Mouse (Mus musculus): ENCODE data around the gene Ap1m2.
"Not testable (repeated sequence)": the region's sequence is repeated elsewhere in the genome, so short reads cannot be mapped to it uniquely, and the experiment has no call there.

Ap1m2 gene

DNA sequence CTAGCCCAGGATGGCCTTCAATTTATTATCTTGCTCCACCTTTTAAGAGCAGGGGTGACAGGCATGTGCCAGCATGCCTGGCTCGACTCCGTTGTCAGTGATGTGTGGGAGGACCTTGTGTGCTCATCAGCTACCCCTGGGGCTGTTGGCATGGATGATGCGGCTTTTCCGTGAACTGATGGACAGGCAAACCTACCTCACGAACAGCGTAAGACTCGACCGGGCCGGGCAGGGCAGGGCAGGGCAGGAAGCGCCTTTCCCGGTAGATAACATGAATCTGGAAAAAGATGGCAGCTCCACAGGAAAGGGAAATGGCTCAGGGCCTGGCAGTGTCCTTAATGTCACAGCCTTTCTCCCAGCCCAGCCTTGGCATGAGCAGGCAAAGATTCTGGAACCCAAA is 12.1 kb upstream of the Ap1m2 start:
- DNase-seq, result peak; percentile 23 to 28

- DNase-seq, result not testable (repeated sequence)
Measured at GRCm38 (mm10) chr9:21322917-21323297, 10.8 kb upstream of the Ap1m2 start.

- peak; percentile 25 to 29 for DNase-seq
Measured at GRCm38 (mm10) chr9:21322211-21322916, 10.2 kb upstream of the Ap1m2 start.

DNA sequence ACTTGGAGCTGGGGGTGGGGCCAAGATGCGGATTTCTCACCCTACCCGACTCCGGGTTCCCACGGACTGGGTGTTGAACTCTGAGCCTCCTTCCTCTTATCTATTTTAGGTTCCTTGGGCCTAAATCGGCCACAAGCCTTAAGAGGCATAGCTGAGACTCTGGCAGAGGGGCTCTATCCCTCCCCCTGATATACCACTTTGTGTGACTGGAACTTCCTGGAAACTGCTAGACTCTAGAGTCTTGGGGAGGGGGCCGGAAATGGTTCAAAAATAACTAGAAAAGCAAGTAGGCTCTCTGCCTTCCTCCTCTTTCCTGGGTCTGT is 9.3 kb upstream of the Ap1m2 start:
- no peak for DNase-seq

GRCm38 (mm10) chr9:21320619-21321512 is 8.7 kb upstream of the Ap1m2 start, which contains the start of gene Slc44a2:
TSS of gene Slc44a2 (plus strand) at chr9:21320698.
- DNase-seq, result peak; percentile 87 to 91

DNA sequence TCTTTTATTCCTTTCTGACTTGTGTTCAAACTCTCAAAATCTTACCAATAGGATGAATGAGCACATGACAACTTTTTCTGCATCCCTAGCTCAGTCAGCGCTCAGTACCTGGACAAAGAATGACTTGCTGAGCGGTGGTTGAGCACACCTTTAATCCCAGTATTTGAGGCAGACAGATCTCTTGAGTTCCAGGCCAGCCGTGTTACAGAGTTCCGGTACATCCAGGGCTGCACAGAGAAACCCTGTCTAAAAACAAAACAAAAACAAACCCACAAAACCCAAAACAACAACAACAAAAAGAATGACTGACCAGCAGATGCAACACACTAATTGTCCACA is 8.1 kb upstream of the Ap1m2 start:
- no peak for DNase-seq

DNA sequence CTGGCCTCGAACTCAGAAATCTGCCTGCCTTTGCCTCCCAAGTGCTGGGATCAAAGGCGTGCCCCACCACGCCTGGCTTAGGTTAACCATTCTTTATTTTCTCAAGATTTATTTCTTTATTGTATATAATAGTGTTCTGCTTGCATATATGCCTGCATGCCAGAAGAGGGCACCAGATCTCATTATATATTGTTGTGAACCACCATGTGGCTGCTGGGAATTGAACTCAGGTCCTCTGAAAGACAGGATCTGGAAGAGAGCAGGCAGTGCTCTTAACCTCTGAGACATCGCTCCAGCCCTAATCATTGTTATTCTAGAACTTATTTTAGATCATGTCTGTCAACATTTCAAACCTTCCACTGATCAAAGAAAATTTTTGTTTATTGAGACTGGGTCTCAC is 7.4 kb upstream of the Ap1m2 start:
- no peak for DNase-seq

- DNase-seq, result no peak
Measured at GRCm38 (mm10) chr9:21318792-21319191, 6.7 kb upstream of the Ap1m2 start.

- DNase-seq, result no peak
Measured at GRCm38 (mm10) chr9:21316696-21317095, 4.6 kb upstream of the Ap1m2 start.

GRCm38 (mm10) chr9:21315421-21315820 is 3.3 kb upstream of the Ap1m2 start:
- no peak for DNase-seq

DNA sequence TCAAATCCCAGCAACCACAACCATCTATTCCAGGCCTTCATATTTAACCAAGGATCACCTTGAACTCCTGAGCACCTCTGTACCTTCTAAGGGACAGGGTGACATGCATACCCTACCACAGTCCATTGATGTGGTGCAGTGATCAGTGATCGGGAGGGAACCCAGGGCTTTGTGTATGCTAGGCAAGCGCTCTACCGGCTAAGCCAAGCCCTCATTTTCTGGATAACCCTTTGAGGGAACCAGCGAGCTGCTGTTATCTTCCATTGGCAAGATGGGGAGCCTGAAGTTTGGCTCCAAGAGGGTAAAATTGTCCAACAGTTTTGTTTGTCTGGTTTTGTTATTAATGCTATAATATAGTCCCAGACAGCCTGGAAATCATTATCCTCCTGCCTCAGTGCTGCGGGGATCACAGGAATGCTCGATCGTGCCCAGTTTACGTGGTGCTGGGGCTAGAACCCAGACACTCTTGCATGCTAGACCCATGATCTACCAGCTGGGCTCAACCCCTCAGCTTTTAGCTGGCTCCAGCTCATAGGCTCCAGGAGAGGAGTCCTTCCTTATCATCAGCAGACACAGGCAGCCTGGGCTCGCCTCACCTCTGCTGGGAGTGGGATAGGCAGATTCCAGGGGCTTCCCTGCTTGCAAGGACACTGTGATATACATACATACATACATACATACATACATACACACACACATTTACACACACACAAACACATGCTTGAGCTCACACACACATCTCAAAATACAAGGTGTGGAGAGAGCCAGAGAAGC is 2.4 kb upstream of the Ap1m2 start:
- DNase-seq, result no peak

GRCm38 (mm10) chr9:21313394-21313793 is 1.3 kb upstream of the Ap1m2 start:
- DNase-seq, result peak; percentile 89 to 95

DNA sequence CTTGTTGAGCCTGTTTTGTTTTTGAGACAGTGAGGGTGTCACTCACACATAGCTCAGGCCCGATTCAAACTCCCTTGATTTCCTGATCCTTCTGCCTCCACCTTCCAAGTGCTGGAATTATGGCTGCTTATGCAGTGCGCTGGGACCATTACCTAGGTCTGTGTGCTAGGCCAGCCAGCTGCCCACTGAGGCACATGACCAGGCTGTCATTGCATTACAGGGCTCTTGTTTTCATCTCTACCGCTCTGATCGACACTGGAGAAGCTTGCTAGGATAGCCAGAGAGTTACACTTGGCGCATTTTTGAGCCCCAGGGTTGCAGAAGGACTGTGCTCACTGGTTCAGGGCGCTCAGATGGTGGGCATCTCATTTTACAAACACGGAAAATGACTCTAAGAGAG is 442 bp downstream of the Ap1m2 start:
- DNase-seq, result no peak

DNA sequence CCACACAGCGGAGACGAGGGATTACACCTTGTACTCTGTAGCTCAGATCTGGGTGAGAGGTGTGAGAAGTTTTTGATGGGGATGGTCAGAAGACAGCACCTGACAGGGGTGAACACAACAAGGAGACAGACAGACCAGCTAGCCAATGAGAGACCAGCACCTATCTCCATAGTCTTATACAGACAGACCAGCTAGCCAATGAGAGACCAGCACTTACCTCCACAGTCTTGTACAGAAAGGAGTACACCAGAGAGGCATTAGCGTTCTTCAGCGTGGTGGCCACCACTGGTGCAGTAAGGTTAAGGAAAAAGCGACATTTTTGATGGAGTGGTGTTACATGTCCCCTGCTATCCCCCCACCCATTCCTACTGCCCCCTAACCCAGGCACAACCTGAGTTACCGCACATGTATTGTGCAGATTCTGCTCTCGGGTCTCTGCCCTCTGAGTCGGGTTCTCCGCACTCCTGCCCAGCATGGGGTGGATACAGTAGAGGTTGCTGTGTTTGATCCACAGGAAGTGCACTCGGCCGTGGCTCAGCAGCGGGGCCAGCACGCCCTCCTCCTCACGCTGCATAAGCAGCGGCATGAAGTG is 2.9 kb downstream of the Ap1m2 start:
- no peak for DNase-seq

DNA sequence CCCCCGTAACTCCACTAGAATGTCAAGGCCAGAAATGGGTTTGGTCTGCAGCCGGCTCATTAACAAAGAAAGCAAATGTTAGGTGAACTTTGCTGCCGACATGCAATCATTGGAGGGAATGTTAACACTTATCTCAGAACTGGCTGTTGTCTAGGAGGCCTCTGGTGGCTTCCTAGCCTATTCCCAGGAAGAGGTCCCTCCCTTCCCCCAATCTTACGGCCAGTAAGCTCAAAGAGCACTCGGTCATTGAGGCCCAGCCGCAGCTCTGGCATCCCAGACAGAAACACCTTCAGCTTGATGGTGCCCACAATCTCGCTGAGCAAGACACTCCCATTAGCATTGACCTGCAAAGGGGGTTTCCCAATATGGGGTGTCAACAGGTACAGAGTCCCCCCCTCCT is 7.1 kb downstream of the Ap1m2 start:
- DNase-seq, result no peak

DNA sequence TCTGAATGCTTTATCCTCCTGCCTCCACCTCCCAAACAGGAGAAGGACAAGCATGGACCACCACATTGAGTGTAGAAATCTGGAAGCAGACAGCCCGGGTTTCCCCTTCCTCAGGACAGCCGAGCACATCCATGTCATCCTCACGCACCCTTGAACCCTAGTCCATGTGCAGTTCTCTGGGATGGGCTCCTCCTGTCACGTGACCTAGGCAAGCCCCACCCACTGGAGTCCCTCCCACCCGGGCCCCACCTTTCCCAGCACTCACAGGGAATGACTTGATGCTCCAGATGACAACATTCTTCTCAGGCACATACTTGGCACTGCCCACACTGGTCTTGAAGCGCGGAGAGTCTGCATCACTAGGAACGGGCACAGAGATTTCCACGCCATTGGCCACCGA is 13.1 kb downstream of the Ap1m2 start:
- DNase-seq, result no peak

DNA sequence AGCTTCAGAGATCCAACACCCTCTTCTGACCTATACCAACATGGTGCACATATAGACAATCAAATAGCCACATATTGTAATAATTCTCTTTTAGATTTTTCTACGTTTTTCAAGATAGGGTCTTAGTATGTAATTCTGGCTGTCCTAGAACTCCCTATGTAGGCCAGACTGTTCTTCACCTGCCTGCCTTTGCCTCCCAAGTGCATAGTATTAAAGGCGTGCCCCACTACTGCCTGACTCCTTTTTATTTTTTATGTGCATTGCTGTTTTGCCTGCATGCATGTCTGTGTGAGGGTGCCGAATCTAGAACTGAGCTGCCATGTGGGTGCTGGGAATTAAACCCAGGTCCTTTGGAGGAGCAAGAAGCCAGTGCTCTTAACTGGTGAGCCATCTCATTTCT is 19.9 kb downstream of the Ap1m2 start:
- no peak for DNase-seq

GRCm38 (mm10) chr9:21291868-21292267 is 20.3 kb downstream of the Ap1m2 start:
- not testable (repeated sequence) for DNase-seq

GRCm38 (mm10) chr9:21291022-21291787 is 20.9 kb downstream of the Ap1m2 start, which contains the start of gene Cdkn2d:
TSS of gene Cdkn2d (minus strand) at chr9:21291407.
- DNase-seq, result peak; percentile 99 to 100

- DNase-seq, result peak; percentile 60 to 71
Measured at GRCm38 (mm10) chr9:21290589-21290988, 21.5 kb downstream of the Ap1m2 start.

DNA sequence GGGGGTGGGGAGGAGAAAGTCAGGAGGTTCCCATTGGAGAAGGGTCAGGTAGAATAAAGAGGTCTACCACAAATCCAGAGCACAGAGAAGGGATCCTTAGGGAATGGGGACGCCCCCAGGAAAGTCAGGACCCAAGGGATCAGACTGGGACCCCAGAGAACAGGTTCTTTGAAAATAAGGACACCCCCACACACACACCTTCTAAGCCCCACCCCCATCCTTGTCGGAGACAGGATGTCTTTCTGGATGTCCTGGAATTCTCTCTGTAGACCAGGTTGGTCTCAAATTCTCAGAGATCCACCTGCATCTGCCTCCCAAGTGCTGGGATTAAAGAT is 22.8 kb downstream of the Ap1m2 start:
- no peak for DNase-seq

Measured in cerebellum, adult 18-20 months (tissue).